Mouse (Mus musculus): ENCODE results near the gene Nfe2l3.

DNA sequence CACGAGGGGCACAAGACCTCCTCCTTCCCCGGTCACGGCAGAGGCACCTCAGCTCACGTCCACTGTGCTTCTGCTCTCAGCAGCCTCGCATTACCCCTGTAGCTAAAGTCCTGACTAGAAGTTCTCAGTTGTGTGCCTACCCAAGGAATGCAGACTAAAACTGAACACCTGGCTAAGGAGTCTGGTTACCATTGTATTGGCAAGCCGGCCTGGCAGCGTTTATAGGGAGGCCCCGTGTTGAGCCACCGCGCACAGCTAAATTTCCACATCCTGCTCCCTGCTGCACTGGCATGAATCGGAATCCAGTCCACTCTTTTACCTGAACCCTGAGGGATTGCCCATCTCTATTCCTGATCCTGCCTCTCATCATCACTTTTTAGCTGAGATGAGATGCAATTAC, 42.0 kb upstream of the Nfe2l3 start:
- TF ChIP-seq CTCF (conservative IDR thresholded peaks at IDR 0.05; ENCODE audit: low read length) = no peak
- no peak for TF ChIP-seq NANOG (IDR thresholded peaks at IDR 0.05; ENCODE audit: borderline replicate concordance, low read length)

All from E14TG2a.4 (cell line).